Mouse (Mus musculus) G1E (cell line): ENCODE data around the gene Snx29.

Source experiments
- CTCF ChIP-seq: IDR thresholded peaks from 2 replicates; pipeline ENCODE4 v1.5.1; 2012; ENCODE audit warnings: low read depth, low read length, inconsistent platforms, mixed read lengths
- GATA1 ChIP-seq: IDR thresholded peaks from 2 replicates; pipeline ENCODE4 v1.6.1; 2012; ENCODE audit warnings: borderline replicate concordance, low read length, inconsistent platforms, mixed read lengths
- POLR2AphosphoS5 ChIP-seq: IDR thresholded peaks from 2 replicates; pipeline ENCODE4 v1.6.1; 2012; ENCODE audit warnings: low read depth, low read length, inconsistent platforms; ENCODE audit not compliant: insufficient replicate concordance
- TAL1 ChIP-seq: conservative IDR thresholded peaks from 2 replicates; pipeline ENCODE4 v1.6.1; 2012; ENCODE audit warnings: low read depth, low read length, inconsistent platforms, mixed read lengths

DNA sequence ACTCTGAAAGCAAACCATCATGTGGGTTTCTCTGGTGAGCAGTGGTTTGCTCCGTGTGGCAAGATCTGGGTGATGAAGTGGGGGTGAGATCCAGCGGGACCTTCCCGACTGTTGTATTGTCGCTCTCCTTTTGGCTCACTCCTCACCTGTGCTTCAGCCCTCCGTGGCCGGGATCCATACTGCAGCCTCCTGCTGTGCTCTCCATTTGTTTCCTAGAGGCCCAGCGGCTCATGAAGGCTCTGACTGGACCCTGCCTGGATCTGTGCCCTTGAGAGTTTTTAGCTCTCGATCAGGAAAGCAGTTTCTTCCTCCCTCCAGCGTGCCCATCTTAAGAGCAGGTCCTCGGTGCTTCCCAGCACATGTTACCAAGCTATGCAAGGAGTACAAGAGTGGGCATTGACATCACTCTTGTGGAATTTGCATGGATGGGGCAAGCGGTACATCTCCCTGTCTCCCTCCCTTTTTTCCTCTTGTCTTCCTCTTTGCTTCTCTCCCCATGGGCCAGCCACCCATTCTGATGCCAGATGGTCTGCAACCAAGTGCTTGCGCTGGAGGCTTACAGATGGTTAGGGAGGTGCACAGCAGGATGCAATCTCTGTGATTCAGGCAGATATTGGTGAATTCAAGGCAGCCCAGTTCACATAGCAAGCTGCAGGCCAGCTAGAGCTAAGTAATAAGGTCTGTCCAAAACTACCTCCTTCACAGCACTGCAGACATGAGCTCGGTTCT, 207.9 kb downstream of the Snx29 start:
- TF ChIP-seq TAL1, result no peak
- no peak for TF ChIP-seq CTCF
- no peak for TF ChIP-seq GATA1
- TF ChIP-seq POLR2AphosphoS5, result no peak
